Mouse (Mus musculus) forebrain, embryonic 10.5 days (tissue): Measurements from ENCODE around the gene Fndc11. TPM values are rescaled to one million over a fixed set of nuclear protein-coding genes. Genes with fewer than 3 reads are reported as not detected.
A peak's percentile ranks its signal among the peaks of the same experiment; 100 is the strongest.

Experiments
- DNase-seq: peaks from one replicate; pipeline ENCODE4 v3.0.0-alpha.2; 2017; ENCODE audit warnings: low spot score; ENCODE audit errors: extremely low spot score
- H3K27ac ChIP-seq: fragments of 300-500 bp; sonication (generic); 2 replicates; pipeline ENCODE4 v1.5.1; 2016; ENCODE audit warnings: mild to moderate bottlenecking
- H3K27me3 ChIP-seq: fragments of 300-500 bp; sonication (generic); 2 replicates; pipeline ENCODE4 v1.6.1; 2016; ENCODE audit warnings: mild to moderate bottlenecking; ENCODE audit not compliant: poor library complexity, severe bottlenecking
- H3K36me3 ChIP-seq: fragments of 300-500 bp; sonication (generic); replicated peaks from 2 replicates; pipeline ENCODE4 v1.6.1; 2016; ENCODE audit warnings: mild to moderate bottlenecking, moderate library complexity
- H3K4me1 ChIP-seq: fragments of 300-500 bp; sonication (generic); 2 replicates; pipeline ENCODE4 v1.6.1; 2016
- H3K4me3 ChIP-seq: fragments of 300-500 bp; sonication (generic); 2 replicates; pipeline ENCODE4 v1.5.1; 2016; ENCODE audit warnings: mild to moderate bottlenecking, moderate library complexity
- H3K9me3 ChIP-seq: fragments of 300-500 bp; sonication (generic); 2 replicates; pipeline ENCODE4 v1.6.1; 2016; ENCODE audit warnings: mild to moderate bottlenecking, moderate library complexity
- WGBS: fragments of 180-500 bp; shearing (Covaris S2); methylation state at CpG from one replicate; pipeline ENCODE4 v1.1.7; 2016; 5-methylcytosine and 5-hydroxymethylcytosine counted together
- polyA plus RNA-seq: library from polyadenylated mRNA; unstranded; fragments of >200 nt; fragmentation: Nextera tagmentation; extraction: Ambion mirVana; gene quantifications from 2 replicates; pipeline ENCODE4 v1.2.1, GENCODE M21; 2016

The Fndc11 gene
- polyA plus RNA-seq, 1 experiment from 2014 or later: 0.68 TPM

- Histone ChIP-seq H3K4me3 (no peak overlapping the region), H3K27me3 (no peaks in the 10 kb centered on the region), H3K36me3 (no peaks in the 10 kb centered on the region), H3K27ac (0 out of 2 replicates have a peak overlapping the region, but pooled peaks have one; percentile 8), H3K4me1 (peaks cover 10% of the 10 kb centered on the region; the same call in 1 of the 2 replicates), H3K9me3 (no peaks in the 10 kb centered on the region)
- no peak for DNase-seq
- WGBS: 59% methylated on average over 1 of the region's 1 CpGs
Measured at GRCm38 (mm10) chr2:181228335-181228734, 8.5 kb downstream of the Fndc11 start.

GRCm38 (mm10) chr2:181231171-181231570 lies 11.4 kb downstream of the Fndc11 start:
- H3K4me3 ChIP-seq: peak overlapping the region; percentile 14; the same call in 1 of the 2 replicates
- no peaks in the 10 kb centered on the region for H3K9me3 ChIP-seq
- WGBS: 70% methylated on average over 19 of the region's 20 CpGs
- H3K27me3 ChIP-seq: no peaks in the 10 kb centered on the region
- H3K27ac ChIP-seq: peak overlapping the region; percentile 35; the same call in 1 of the 2 replicates
- DNase-seq: no peak
- H3K36me3 ChIP-seq: no peaks in the 10 kb centered on the region; the same call in 1 of the 2 replicates
- peaks cover 10% of the 10 kb centered on the region; the same call in 1 of the 2 replicates for H3K4me1 ChIP-seq

GRCm38 (mm10) chr2:181233443-181233842 lies 13.6 kb downstream of the Fndc11 start:
- Histone ChIP-seq H3K27ac (no peak overlapping the region), H3K4me1 (peaks cover 6% of the 10 kb centered on the region; the same call in 1 of the 2 replicates), H3K36me3 (no peaks in the 10 kb centered on the region; the same call in 1 of the 2 replicates), H3K4me3 (no peak overlapping the region), H3K9me3 (no peaks in the 10 kb centered on the region), H3K27me3 (no peaks in the 10 kb centered on the region)
- DNase-seq: no peak
- WGBS: 92% methylated on average over 15 of the region's 15 CpGs

GRCm38 (mm10) chr2:181234680-181235079 lies 14.9 kb downstream of the Fndc11 start:
- H3K4me1 ChIP-seq: peaks cover 5% of the 10 kb centered on the region; the same call in 1 of the 2 replicates
- 92% methylated on average over 11 of the region's 11 CpGs for WGBS
- no peaks in the 10 kb centered on the region for H3K9me3 ChIP-seq
- DNase-seq: no peak
- no peak overlapping the region for H3K27ac ChIP-seq
- H3K36me3 ChIP-seq: no peaks in the 10 kb centered on the region; the same call in 1 of the 2 replicates
- H3K4me3 ChIP-seq: no peak overlapping the region
- H3K27me3 ChIP-seq: no peaks in the 10 kb centered on the region

GRCm38 (mm10) chr2:181235681-181236566 lies 16.1 kb downstream of the Fndc11 start:
- H3K9me3 ChIP-seq: no peaks in the 10 kb centered on the region
- H3K27me3 ChIP-seq: no peaks in the 10 kb centered on the region
- 90% methylated on average over 23 of the region's 23 CpGs for WGBS
- peaks cover 5% of the 10 kb centered on the region; the same call in 1 of the 2 replicates for H3K4me1 ChIP-seq
- H3K36me3 ChIP-seq: no peaks in the 10 kb centered on the region; the same call in 1 of the 2 replicates
- H3K27ac ChIP-seq: no peak overlapping the region
- no peak for DNase-seq
- no peak overlapping the region for H3K4me3 ChIP-seq

GRCm38 (mm10) chr2:181237251-181238014 lies 17.6 kb downstream of the Fndc11 start:
- H3K9me3 ChIP-seq: no peaks in the 10 kb centered on the region
- H3K27ac ChIP-seq: no peak overlapping the region
- no peak for DNase-seq
- no peaks in the 10 kb centered on the region; the same call in 1 of the 2 replicates for H3K36me3 ChIP-seq
- no peaks in the 10 kb centered on the region for H3K27me3 ChIP-seq
- H3K4me3 ChIP-seq: no peak overlapping the region
- H3K4me1 ChIP-seq: peaks cover 18% of the 10 kb centered on the region
- 92% methylated on average over 17 of the region's 17 CpGs for WGBS

- Histone ChIP-seq H3K27me3 (no peaks in the 10 kb centered on the region), H3K4me1 (peaks cover 20% of the 10 kb centered on the region), H3K4me3 (no peak overlapping the region), H3K9me3 (no peaks in the 10 kb centered on the region), H3K27ac (no peak overlapping the region), H3K36me3 (no peaks in the 10 kb centered on the region; the same call in 1 of the 2 replicates)
- WGBS: 84% methylated on average over 10 of the region's 10 CpGs
- no peak for DNase-seq
Measured at GRCm38 (mm10) chr2:181238091-181238610, 18.3 kb downstream of the Fndc11 start.

- Histone ChIP-seq H3K27me3 (no peaks in the 10 kb centered on the region), H3K27ac (no peak overlapping the region), H3K4me1 (peaks cover 25% of the 10 kb centered on the region), H3K4me3 (no peak overlapping the region), H3K9me3 (no peaks in the 10 kb centered on the region), H3K36me3 (no peaks in the 10 kb centered on the region; the same call in 1 of the 2 replicates)
- no peak for DNase-seq
- 69% methylated on average over 2 of the region's 2 CpGs for WGBS
Measured at GRCm38 (mm10) chr2:181238861-181239260, 19.0 kb downstream of the Fndc11 start.

GRCm38 (mm10) chr2:181239261-181239660 lies 19.4 kb downstream of the Fndc11 start:
- Histone ChIP-seq H3K9me3 (no peaks in the 10 kb centered on the region), H3K4me3 (no peak overlapping the region), H3K27ac (no peak overlapping the region), H3K4me1 (peaks cover 29% of the 10 kb centered on the region), H3K27me3 (no peaks in the 10 kb centered on the region), H3K36me3 (no peaks in the 10 kb centered on the region; the same call in 1 of the 2 replicates)
- DNase-seq: no peak
- 93% methylated on average over 9 of the region's 9 CpGs for WGBS

- Histone ChIP-seq H3K9me3 (no peaks in the 10 kb centered on the region), H3K4me1 (peaks cover 34% of the 10 kb centered on the region), H3K27me3 (no peaks in the 10 kb centered on the region), H3K4me3 (no peak overlapping the region), H3K36me3 (no peaks in the 10 kb centered on the region), H3K27ac (no peak overlapping the region)
- 93% methylated on average over 13 of the region's 13 CpGs for WGBS
- no peak for DNase-seq
Measured at GRCm38 (mm10) chr2:181240806-181241440, 21.1 kb downstream of the Fndc11 start.

GRCm38 (mm10) chr2:181241602-181242313 lies 21.9 kb downstream of the Fndc11 start, which contains the start of gene Helz2:
Gene Helz2, minus strand, starts transcription at chr2:181242027.
- Histone ChIP-seq H3K36me3 (no peaks in the 10 kb centered on the region), H3K9me3 (no peaks in the 10 kb centered on the region), H3K27ac (peak within 1 kb of the TSS; percentile 71), H3K4me3 (peak within 1 kb of the TSS; percentile 50), H3K4me1 (peaks cover 34% of the 10 kb centered on the region), H3K27me3 (no peaks in the 10 kb centered on the region)
- WGBS: 14% methylated on average over 16 of the region's 16 CpGs
- peak; percentile 31 for DNase-seq
